Mouse (Mus musculus): ENCODE results near the gene Akt1.
A peak's percentile ranks its signal among the peaks of the same experiment; 100 is the strongest.

Gene Akt1

GRCm38 (mm10) chr12:112674132-112675011 lies at the start of gene Akt1:
Gene Akt1, minus strand, starts transcription at chr12:112674884.
- DNase-seq (ENCODE audit: low spot score): peak; percentile 74

GRCm38 (mm10) chr12:112724077-112724805 lies 49.6 kb upstream of the Akt1 start:
- DNase-seq (ENCODE audit: low spot score): peak; percentile 63

- DNase-seq (ENCODE audit: low spot score): no peak
Observed at GRCm38 (mm10) chr12:112723445-112723844, 48.8 kb upstream of the Akt1 start.

- DNase-seq (ENCODE audit: low spot score): no peak
Observed at GRCm38 (mm10) chr12:112723028-112723330, 48.3 kb upstream of the Akt1 start.

- peak; percentile 70 for DNase-seq (ENCODE audit: low spot score)
Observed at GRCm38 (mm10) chr12:112722240-112723027, 47.8 kb upstream of the Akt1 start.

- DNase-seq (ENCODE audit: low spot score): peak; percentile 71
Observed at GRCm38 (mm10) chr12:112721424-112722239, 46.9 kb upstream of the Akt1 start.

- peak; percentile 39 for DNase-seq (ENCODE audit: low spot score)
Observed at GRCm38 (mm10) chr12:112720890-112721423, 46.3 kb upstream of the Akt1 start.

GRCm38 (mm10) chr12:112720216-112720615 lies 45.5 kb upstream of the Akt1 start, which contains the start of gene Cep170b:
Gene Cep170b, plus strand, starts transcription at chr12:112720455.
- DNase-seq (ENCODE audit: low spot score): no peak

- no peak for DNase-seq (ENCODE audit: low spot score)
Observed at GRCm38 (mm10) chr12:112718995-112719394, 44.3 kb upstream of the Akt1 start.

GRCm38 (mm10) chr12:112717140-112717539 lies 42.5 kb upstream of the Akt1 start:
- DNase-seq (ENCODE audit: low spot score): peak; percentile 43

GRCm38 (mm10) chr12:112713984-112714383 lies 39.3 kb upstream of the Akt1 start:
- DNase-seq (ENCODE audit: low spot score): no peak

- DNase-seq (ENCODE audit: low spot score): no peak
Observed at GRCm38 (mm10) chr12:112707573-112707869, 32.8 kb upstream of the Akt1 start.

- peak; percentile 89 for DNase-seq (ENCODE audit: low spot score)
Observed at GRCm38 (mm10) chr12:112706704-112707572, 32.3 kb upstream of the Akt1 start.

- no peak for DNase-seq (ENCODE audit: low spot score)
Observed at GRCm38 (mm10) chr12:112702374-112703320, 28.0 kb upstream of the Akt1 start.

GRCm38 (mm10) chr12:112700522-112700921 lies 25.8 kb upstream of the Akt1 start:
- DNase-seq (ENCODE audit: low spot score): no peak

- no peak for DNase-seq (ENCODE audit: low spot score)
Observed at GRCm38 (mm10) chr12:112696806-112697425, 22.2 kb upstream of the Akt1 start.

GRCm38 (mm10) chr12:112694127-112694475 lies 19.4 kb upstream of the Akt1 start:
- no peak for DNase-seq (ENCODE audit: low spot score)

GRCm38 (mm10) chr12:112693185-112694126 lies 18.8 kb upstream of the Akt1 start:
- DNase-seq (ENCODE audit: low spot score): peak; percentile 95
